Mouse (Mus musculus) testis, adult 2 months (tissue): ENCODE results near the gene Gm17651. TPM values are rescaled to one million over a fixed set of nuclear protein-coding genes. Genes with fewer than 3 reads are reported as not detected.

Experiments used
- H3K27ac ChIP-seq: fragments of 200-500 bp; 2 replicates; pipeline ENCODE4 v1.5.1; 2012; ENCODE audit warnings: low read depth, low read length; ENCODE audit not compliant: control insufficient read depth, insufficient read depth
- H3K27me3 ChIP-seq: fragments of 200-500 bp; 2 replicates; pipeline ENCODE4 v1.6.1; 2012; ENCODE audit warnings: mild to moderate bottlenecking, low read length, moderate library complexity; ENCODE audit not compliant: control insufficient read depth, insufficient read depth
- H3K36me3 ChIP-seq: fragments of 200-500 bp; 2 replicates; pipeline ENCODE4 v1.6.1; 2012; ENCODE audit warnings: mild to moderate bottlenecking, low read length; ENCODE audit not compliant: control insufficient read depth, insufficient read depth
- H3K4me1 ChIP-seq: fragments of 200-500 bp; 2 replicates; pipeline ENCODE4 v1.6.1; 2012; ENCODE audit warnings: low read length; ENCODE audit not compliant: control insufficient read depth, insufficient read depth
- H3K4me3 ChIP-seq: fragments of 200-500 bp; 2 replicates; pipeline ENCODE4 v1.5.1; 2012; ENCODE audit warnings: low read depth, mild to moderate bottlenecking, low read length, moderate library complexity, mixed read lengths; ENCODE audit not compliant: control insufficient read depth
- CTCF ChIP-seq: fragments of 200-500 bp; IDR thresholded peaks from 2 replicates; pipeline ENCODE4 v1.5.1; 2012; ENCODE audit warnings: low read depth, mild to moderate bottlenecking, inconsistent platforms, low read length, moderate library complexity; ENCODE audit not compliant: control insufficient read depth, insufficient read depth, insufficient replicate concordance
- POLR2A ChIP-seq: fragments of 200-500 bp; IDR thresholded peaks from 2 replicates; pipeline ENCODE4 v1.6.1; 2012; ENCODE audit warnings: low read depth, mild to moderate bottlenecking, inconsistent platforms, low read length, moderate library complexity; ENCODE audit not compliant: control insufficient read depth
- polyA plus RNA-seq: library from polyadenylated mRNA; depleted of rRNA; stranded (reverse); fragments of >200 nt; gene quantifications from 2 replicates; pipeline ENCODE4 v1.2.3, GENCODE M21; 2012

Gm17651 gene
- polyA plus RNA-seq, 1 experiment, result not detected

DNA sequence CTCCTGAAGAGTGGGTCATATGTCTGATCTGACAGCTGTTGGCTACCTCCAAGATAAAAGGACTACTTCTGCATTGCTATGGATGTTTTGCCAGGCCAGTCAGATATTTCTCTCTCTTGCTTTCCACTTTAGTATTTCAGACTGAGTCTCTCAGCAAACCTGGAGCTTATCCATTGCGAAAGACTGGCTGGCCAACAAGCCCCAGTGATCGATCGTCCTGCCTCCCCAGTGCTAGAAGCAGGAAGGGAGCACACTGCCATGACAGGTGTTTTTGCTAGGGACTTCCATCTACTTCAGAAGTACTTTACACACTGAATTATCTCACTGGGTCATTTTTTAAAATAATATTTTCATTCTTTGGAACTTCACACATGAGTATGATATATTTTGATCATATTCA, 3.9 kb upstream of the Gm17651 start:
- no peaks in the 10 kb centered on the region for H3K36me3 ChIP-seq
- no peak overlapping the region for H3K27ac ChIP-seq
- H3K4me3 ChIP-seq, result no peak overlapping the region
- TF ChIP-seq POLR2A (no peak), CTCF (no peak)
- H3K4me1 ChIP-seq, result peaks cover 19% of the 10 kb centered on the region
- H3K27me3 ChIP-seq, result no peaks in the 10 kb centered on the region

DNA sequence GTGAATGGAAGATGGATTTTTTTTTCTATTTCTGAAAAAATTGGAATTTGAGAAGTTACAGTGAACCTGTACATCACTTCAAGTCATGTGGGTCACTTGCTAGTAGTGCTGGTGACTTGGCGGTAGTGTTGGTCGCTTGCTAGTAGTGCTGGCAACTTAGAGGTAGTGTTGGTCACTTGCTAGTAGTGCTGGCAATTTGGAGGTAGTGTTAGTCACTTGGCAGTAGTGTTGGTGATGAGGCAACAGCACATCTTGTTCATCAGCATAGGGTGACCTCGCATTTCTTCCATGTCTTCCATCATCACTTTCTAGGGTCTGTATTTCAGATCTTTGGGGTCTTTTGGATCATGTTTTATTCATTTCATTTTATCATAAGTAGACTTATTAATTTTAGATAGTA, 1.6 kb upstream of the Gm17651 start:
- Histone ChIP-seq H3K4me3 (no peak overlapping the region), H3K4me1 (peaks cover 6% of the 10 kb centered on the region), H3K36me3 (no peaks in the 10 kb centered on the region; the same call in 1 of the 2 replicates), H3K27me3 (no peaks in the 10 kb centered on the region), H3K27ac (no peak overlapping the region)
- no peak for TF ChIP-seq POLR2A
- no peak for TF ChIP-seq CTCF

DNA sequence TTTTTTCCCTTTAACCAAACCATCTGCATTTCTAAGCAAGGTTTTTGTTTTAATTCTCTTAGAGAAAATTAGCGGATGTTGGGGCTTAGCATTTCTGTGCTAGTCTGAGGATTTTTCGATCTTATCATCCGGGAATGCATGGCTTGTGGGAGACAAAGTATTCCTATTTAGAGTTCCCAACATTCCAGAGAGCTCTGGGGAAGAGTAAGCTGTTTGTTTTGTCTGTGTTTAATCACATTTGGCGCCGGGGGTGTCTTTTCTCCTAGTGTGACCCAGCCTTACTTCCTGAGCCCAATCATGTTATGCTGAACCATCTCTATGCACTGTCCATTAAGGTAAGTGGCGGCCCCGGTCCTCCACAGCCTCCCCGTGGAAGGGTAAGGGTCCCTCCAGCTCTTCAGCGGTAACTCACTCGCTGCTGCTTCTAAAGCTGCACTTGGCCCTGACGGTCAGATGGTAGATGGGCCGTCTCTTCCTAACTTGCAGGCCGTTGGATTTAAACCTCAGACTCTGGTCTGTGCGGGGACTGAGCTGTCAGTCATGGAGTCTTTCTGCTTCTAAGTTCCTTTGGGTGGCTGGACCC, 7.3 kb downstream of the Gm17651 start:
- Histone ChIP-seq H3K36me3 (peaks cover 5% of the 10 kb centered on the region), H3K27me3 (no peaks in the 10 kb centered on the region), H3K4me1 (no peaks in the 10 kb centered on the region), H3K27ac (no peak overlapping the region; the same call in 1 of the 2 replicates), H3K4me3 (no peak overlapping the region)
- TF ChIP-seq POLR2A, result no peak
- TF ChIP-seq CTCF, result no peak

DNA sequence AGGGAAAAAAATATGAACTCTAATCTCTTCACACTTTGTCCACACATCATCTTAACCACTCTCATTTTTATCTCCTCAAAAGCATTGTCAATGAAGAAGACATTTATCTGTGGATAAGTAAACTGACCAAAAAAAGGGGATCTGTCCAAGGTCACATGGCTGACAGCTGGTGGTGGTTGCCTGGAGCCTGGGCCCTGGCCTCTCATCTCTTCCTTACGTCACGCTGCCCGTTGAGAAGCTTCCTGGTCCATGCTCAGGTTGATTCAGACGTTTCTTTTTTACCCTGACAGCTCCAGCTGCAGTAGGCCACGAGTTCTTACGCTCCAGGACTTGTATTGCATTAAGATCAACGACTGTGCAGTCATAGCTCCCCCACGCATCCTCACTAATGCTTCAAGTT, 8.3 kb downstream of the Gm17651 start:
- H3K4me1 ChIP-seq, result no peaks in the 10 kb centered on the region
- no peak overlapping the region for H3K27ac ChIP-seq
- no peaks in the 10 kb centered on the region for H3K27me3 ChIP-seq
- H3K4me3 ChIP-seq, result no peak overlapping the region
- H3K36me3 ChIP-seq, result peaks cover 5% of the 10 kb centered on the region
- no peak for TF ChIP-seq CTCF
- no peak for TF ChIP-seq POLR2A

DNA sequence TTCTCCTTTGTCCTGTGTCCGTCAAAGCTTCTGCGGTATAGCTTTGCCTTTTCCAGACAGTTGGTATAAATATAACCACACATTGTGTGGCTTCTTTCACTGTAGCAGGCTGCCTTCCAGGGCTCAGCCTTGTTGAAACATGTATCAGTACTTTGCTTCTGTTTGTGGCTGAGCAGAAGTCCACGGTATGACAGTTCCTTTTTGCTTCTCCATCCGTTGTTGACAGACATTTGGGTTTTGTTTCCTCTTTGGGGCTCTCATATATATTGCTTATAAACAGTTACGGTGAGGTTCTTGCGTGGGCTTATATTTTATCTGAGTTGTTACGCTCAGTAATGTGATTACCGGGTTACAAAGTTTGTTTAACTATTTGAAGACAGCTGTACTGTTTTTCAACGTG, 9.0 kb downstream of the Gm17651 start:
- peaks cover 5% of the 10 kb centered on the region for H3K36me3 ChIP-seq
- no peaks in the 10 kb centered on the region for H3K4me1 ChIP-seq
- H3K27ac ChIP-seq, result no peak overlapping the region
- no peak overlapping the region for H3K4me3 ChIP-seq
- TF ChIP-seq CTCF, result no peak
- no peak for TF ChIP-seq POLR2A
- H3K27me3 ChIP-seq, result no peaks in the 10 kb centered on the region

DNA sequence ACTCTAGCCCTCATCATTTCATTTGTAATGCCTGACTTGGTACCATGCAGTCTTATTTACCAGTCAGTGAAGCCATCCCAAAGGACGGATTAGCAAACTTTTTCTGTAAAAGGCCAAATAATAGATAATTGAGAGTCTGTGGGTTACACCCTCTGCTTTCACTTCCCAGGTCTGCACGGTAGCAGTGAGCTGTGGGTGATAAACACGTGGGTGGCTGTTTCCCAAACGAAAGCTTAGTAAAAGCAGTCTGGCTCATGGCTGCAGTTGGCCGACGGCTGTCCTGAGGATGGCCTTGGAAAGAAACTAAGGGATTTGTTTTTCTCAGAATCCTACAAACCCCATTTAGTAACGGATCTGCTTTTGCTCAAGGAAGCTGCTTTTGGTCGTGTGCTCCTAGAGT, 13.3 kb downstream of the Gm17651 start:
- Histone ChIP-seq H3K4me3 (no peak overlapping the region), H3K27me3 (no peaks in the 10 kb centered on the region), H3K36me3 (peaks cover 1% of the 10 kb centered on the region; the same call in 1 of the 2 replicates), H3K27ac (no peak overlapping the region), H3K4me1 (peaks cover 4% of the 10 kb centered on the region; the same call in 1 of the 2 replicates)
- TF ChIP-seq CTCF (no peak), POLR2A (no peak)

DNA sequence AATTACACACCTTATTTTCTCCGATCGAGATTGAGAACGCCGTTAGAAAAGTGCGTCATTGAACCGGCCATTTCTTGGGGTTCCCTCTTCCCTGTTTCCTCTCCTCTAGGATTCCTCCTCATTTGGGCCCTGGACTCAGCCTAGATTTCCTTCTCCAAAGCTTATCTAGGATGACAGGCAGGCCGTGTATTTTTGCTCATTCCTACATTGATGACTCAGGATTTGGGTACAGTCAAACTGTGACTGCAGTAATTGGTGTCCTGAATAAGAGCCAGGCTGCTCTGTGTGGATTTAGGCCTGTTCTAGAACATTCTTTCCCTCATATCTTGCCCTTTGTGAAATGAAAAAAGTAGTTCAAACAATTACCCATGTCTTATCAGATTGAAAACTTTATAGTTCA, 14.7 kb downstream of the Gm17651 start:
- no peaks in the 10 kb centered on the region for H3K27me3 ChIP-seq
- no peak overlapping the region for H3K27ac ChIP-seq
- no peak for TF ChIP-seq POLR2A
- no peaks in the 10 kb centered on the region; the same call in 1 of the 2 replicates for H3K36me3 ChIP-seq
- H3K4me3 ChIP-seq, result no peak overlapping the region
- H3K4me1 ChIP-seq, result peaks cover 4% of the 10 kb centered on the region; the same call in 1 of the 2 replicates

DNA sequence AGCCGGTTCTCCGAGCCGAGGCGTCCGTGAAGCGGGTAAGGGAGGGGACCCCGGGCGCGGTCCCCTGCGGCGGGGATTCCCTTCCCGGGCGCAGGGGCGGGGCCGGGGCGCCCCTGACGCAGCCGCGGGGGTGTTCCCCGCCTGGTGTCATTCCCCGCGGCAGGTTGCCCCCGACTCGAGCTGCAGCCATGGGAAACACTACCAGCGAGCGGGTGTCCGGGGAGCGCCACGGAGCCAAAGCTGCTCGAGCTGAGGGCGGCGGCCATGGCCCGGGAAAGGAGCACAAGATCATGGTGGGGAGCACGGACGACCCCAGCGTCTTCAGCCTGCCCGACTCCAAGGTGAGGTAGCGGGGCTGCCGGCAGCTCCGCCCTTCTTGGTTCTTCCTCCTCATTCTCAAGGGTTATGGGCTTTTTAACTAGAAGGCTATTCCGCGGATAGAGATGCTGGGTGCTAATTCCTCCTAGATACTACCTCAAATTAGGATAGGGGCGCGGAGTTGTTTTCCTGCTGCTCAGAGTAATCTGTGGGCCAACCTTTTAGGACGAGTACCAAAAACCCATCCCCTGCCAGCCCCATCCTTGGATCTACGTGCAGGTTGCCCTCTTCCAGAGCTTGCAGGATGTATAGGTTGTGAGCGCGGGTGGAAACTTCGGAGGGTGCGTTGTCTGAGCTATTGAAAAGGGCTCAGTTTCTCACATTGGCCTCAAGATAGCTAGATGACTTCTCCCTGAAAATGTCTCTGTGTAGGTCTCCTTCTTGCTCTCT, 15.9 kb downstream of the Gm17651 start:
- peak overlapping the region; percentile 98 for H3K4me3 ChIP-seq
- H3K27ac ChIP-seq, result peak overlapping the region; percentile 59
- no peaks in the 10 kb centered on the region for H3K36me3 ChIP-seq
- peaks cover 4% of the 10 kb centered on the region; the same call in 1 of the 2 replicates for H3K4me1 ChIP-seq
- TF ChIP-seq POLR2A, result no peak
- no peak for TF ChIP-seq CTCF
- H3K27me3 ChIP-seq, result no peaks in the 10 kb centered on the region
